Mouse (Mus musculus): ENCODE measurements around the gene 2310007B03Rik. TPM values are rescaled to one million over a fixed set of nuclear protein-coding genes. Genes with fewer than 3 reads are reported as not detected.

2310007B03Rik gene
- polyA plus RNA-seq, 1 experiment from 2014 or later = 0.09 TPM

DNA sequence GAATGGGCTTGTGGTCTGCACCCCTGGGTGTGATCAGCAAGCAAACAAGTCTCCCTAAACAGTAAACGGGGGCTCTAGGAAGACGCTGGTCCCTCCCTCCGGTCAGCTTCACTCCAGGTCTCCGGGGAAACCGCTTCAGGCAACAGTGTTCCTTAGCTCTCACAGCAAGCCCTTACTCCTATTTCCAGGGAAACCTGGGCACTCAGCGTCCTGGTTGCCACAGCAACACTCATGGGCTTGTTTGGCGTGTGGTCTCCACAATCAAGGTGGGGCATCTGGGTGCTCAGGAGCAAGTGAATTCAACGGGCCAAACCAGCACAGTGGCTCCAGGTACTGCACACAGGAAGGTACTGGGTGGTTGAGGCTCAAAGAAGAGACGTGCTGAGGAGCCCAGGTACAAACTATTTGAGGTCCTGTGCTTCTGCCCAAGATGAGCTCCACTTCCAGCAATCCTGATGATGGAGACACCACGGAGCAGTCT is 7.6 kb upstream of the 2310007B03Rik start, which contains the start of gene Crocc2:
Crocc2 (plus strand) TSS at position 431 of the 481 bp plus-strand sequence.
- Histone ChIP-seq H3K4me3 (ENCODE audit: control insufficient read depth in 1 of 2, insufficient read depth in 1 of 2, low read depth in 1 of 2, low read length in 2 of 2) (no peak within 1 kb of the TSS), H3K4me1 (ENCODE audit: control insufficient read depth in 2 of 2, insufficient read depth in 2 of 2, low read length in 2 of 2) (peaks cover 0 to 8% of the 10 kb centered on the region in 2 experiments; a peak in 1 of 4 replicates), H3K36me3 (ENCODE audit: control insufficient read depth, insufficient read depth, low read length) (no peaks in the 10 kb centered on the region), H3K4me2 (ENCODE audit: low read length) (no peak within 1 kb of the TSS), H3K27me3 (ENCODE audit: control insufficient read depth, insufficient read depth, low read length) (peaks cover 41% of the 10 kb centered on the region), H3K9me3 (ENCODE audit: control insufficient read depth, low read length) (no peaks in the 10 kb centered on the region), H3K27ac (replicated peaks in 1 of 2; ENCODE audit: control insufficient read depth in 1 of 2, insufficient read depth in 1 of 2, low read depth in 2 of 2, low read length in 2 of 2) (no peak within 1 kb of the TSS), H3K9ac (ENCODE audit: low read length) (no peak within 1 kb of the TSS)
- ATAC-seq (ENCODE audit: insufficient number of reproducible peaks, insufficient read depth, low FRiP score, low read depth) = no peak
- WGBS = 46% methylated on average over 10 of the region's 10 CpGs

DNA sequence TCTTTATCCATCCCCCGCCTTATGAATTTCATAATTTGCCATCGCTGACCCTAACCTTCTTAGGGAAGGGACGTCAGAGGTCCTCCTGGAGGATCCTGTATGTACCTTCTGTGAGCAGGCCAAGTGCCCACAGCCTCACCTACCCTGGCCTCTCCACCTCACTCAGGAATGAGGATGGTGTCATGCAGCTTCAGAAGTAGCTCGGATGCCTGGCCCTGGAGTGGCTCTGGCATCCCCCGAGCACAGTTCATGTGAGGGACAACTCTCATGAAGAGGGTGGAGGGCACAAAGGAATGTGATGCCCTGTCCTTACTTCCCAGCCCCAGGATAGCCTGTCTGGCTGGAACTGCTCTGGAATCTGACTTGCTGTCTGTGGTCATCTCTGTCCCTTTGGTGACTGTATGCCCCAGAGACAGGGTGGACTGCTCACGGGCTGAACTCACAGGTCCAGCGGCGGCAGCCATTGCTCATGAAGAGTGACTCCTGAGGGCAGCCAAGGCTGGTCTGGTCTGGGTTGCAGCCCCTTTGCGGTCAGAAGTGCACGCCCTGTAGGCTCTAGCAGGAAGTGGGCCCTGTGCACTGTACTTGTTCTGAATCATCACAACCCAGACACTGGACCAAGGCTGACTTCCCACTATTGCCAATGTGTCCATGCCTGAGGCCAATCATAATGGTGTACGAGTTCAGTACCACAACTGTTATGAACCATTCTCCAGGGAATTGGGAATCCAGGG is 5.8 kb upstream of the 2310007B03Rik start:
- no peak for ATAC-seq (ENCODE audit: insufficient number of reproducible peaks, insufficient read depth, low FRiP score, low read depth)
- Histone ChIP-seq H3K27ac (replicated peaks in 1 of 2; ENCODE audit: control insufficient read depth in 1 of 2, insufficient read depth in 1 of 2, low read depth in 2 of 2, low read length in 2 of 2) (no peak overlapping the region), H3K4me3 (ENCODE audit: control insufficient read depth in 1 of 2, insufficient read depth in 1 of 2, low read depth in 1 of 2, low read length in 2 of 2) (no peak overlapping the region), H3K27me3 (ENCODE audit: control insufficient read depth, insufficient read depth, low read length) (peaks cover 30% of the 10 kb centered on the region), H3K4me1 (ENCODE audit: control insufficient read depth in 2 of 2, insufficient read depth in 2 of 2, low read length in 2 of 2) (peaks cover 0 to 8% of the 10 kb centered on the region in 2 experiments; a peak in 1 of 4 replicates), H3K4me2 (ENCODE audit: low read length) (no peak overlapping the region), H3K9ac (ENCODE audit: low read length) (no peak overlapping the region), H3K9me3 (ENCODE audit: control insufficient read depth, low read length) (no peaks in the 10 kb centered on the region), H3K36me3 (ENCODE audit: control insufficient read depth, insufficient read depth, low read length) (no peaks in the 10 kb centered on the region)
- 78% methylated on average over 11 of the region's 11 CpGs for WGBS

DNA sequence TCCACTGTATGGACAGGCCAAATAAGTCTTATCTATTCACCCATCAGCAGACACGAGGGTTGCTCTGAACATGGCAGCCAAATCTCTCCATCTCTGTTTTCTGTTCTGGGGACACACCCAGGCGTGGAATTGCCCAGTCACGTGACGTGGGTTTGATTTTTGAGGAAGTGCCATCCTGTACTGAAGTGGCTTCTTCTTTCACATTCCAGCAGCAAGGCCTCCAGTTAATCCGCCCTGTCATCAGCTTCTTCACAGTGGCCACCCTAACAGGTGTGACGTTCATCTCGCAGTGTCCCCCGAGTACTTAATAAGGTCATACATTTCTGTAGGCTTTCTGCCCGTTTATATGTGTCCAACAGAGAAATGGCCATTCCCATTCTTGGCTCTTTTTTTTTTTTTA is 4.7 kb upstream of the 2310007B03Rik start:
- Histone ChIP-seq H3K27ac (replicated peaks in 1 of 2; ENCODE audit: control insufficient read depth in 1 of 2, insufficient read depth in 1 of 2, low read depth in 2 of 2, low read length in 2 of 2) (no peak overlapping the region), H3K9me3 (ENCODE audit: control insufficient read depth, low read length) (no peaks in the 10 kb centered on the region), H3K36me3 (ENCODE audit: control insufficient read depth, insufficient read depth, low read length) (no peaks in the 10 kb centered on the region), H3K4me2 (ENCODE audit: low read length) (no peak overlapping the region), H3K4me1 (ENCODE audit: control insufficient read depth in 2 of 2, insufficient read depth in 2 of 2, low read length in 2 of 2) (peaks cover 0 to 8% of the 10 kb centered on the region in 2 experiments; a peak in 1 of 4 replicates), H3K27me3 (ENCODE audit: control insufficient read depth, insufficient read depth, low read length) (peaks cover 27% of the 10 kb centered on the region), H3K4me3 (ENCODE audit: control insufficient read depth in 1 of 2, insufficient read depth in 1 of 2, low read depth in 1 of 2, low read length in 2 of 2) (no peak overlapping the region), H3K9ac (ENCODE audit: low read length) (no peak overlapping the region)
- no peak for ATAC-seq (ENCODE audit: insufficient number of reproducible peaks, insufficient read depth, low FRiP score, low read depth)
- WGBS = 40% methylated on average over 9 of the region's 9 CpGs

DNA sequence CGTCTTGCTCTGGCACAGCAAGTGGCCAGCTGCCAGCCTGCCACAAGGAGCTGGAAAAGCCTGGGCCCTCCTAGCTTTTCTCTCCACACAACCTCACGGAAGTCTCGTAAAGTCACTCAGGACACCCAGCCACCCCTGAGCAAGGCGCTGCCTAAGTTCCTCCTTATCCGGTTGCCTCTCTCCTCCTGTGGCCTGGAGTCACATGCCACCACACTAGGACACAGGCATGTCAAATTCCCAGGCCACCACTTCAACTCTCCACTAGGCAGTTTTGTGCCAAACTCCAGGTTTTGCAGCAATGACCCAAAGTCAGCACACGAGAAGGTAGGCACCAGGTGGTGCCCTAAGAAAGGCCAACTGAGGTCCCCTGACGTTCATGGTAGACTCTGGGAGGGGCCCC is 1.8 kb upstream of the 2310007B03Rik start:
- Histone ChIP-seq H3K27ac (replicated peaks in 1 of 2; ENCODE audit: control insufficient read depth in 1 of 2, insufficient read depth in 1 of 2, low read depth in 2 of 2, low read length in 2 of 2) (no peak overlapping the region), H3K9ac (ENCODE audit: low read length) (no peak overlapping the region), H3K4me2 (ENCODE audit: low read length) (no peak overlapping the region), H3K36me3 (ENCODE audit: control insufficient read depth, insufficient read depth, low read length) (no peaks in the 10 kb centered on the region), H3K27me3 (ENCODE audit: control insufficient read depth, insufficient read depth, low read length) (peaks cover 11% of the 10 kb centered on the region; the same call in 1 of the 2 replicates), H3K4me3 (ENCODE audit: control insufficient read depth in 1 of 2, insufficient read depth in 1 of 2, low read depth in 1 of 2, low read length in 2 of 2) (no peak overlapping the region), H3K4me1 (ENCODE audit: control insufficient read depth in 2 of 2, insufficient read depth in 2 of 2, low read length in 2 of 2) (peaks cover 0 to 12% of the 10 kb centered on the region in 2 experiments; a peak in 1 of 4 replicates), H3K9me3 (ENCODE audit: control insufficient read depth, low read length) (no peaks in the 10 kb centered on the region)
- WGBS = 82% methylated on average over 7 of the region's 7 CpGs
- ATAC-seq (ENCODE audit: insufficient number of reproducible peaks, insufficient read depth, low FRiP score, low read depth) = no peak

- no peaks in the 10 kb centered on the region for H3K9me3 ChIP-seq (ENCODE audit: control insufficient read depth, low read length)
- H3K9ac ChIP-seq (ENCODE audit: low read length) = no peak overlapping the region
- ATAC-seq (ENCODE audit: insufficient number of reproducible peaks, insufficient read depth, low FRiP score, low read depth) = no peak
- H3K4me3 ChIP-seq (ENCODE audit: control insufficient read depth in 1 of 2, insufficient read depth in 1 of 2, low read depth in 1 of 2, low read length in 2 of 2) = no peak overlapping the region
- no peaks in the 10 kb centered on the region for H3K36me3 ChIP-seq (ENCODE audit: control insufficient read depth, insufficient read depth, low read length)
- no peak overlapping the region for H3K27ac ChIP-seq (replicated peaks in 1 of 2; ENCODE audit: control insufficient read depth in 1 of 2, insufficient read depth in 1 of 2, low read depth in 2 of 2, low read length in 2 of 2)
- peaks cover 11% of the 10 kb centered on the region; the same call in 1 of the 2 replicates for H3K27me3 ChIP-seq (ENCODE audit: control insufficient read depth, insufficient read depth, low read length)
- H3K4me1 ChIP-seq (ENCODE audit: control insufficient read depth in 2 of 2, insufficient read depth in 2 of 2, low read length in 2 of 2) = peaks cover 0 to 14% of the 10 kb centered on the region in 2 experiments; a peak in 1 of 4 replicates
- H3K4me2 ChIP-seq (ENCODE audit: low read length) = no peak overlapping the region
- WGBS = 56% methylated on average over 10 of the region's 10 CpGs
Measured at GRCm38 (mm10) chr1:93161921-93162320, 1.2 kb upstream of the 2310007B03Rik start.

- no peak overlapping the region for H3K4me3 ChIP-seq (ENCODE audit: control insufficient read depth in 1 of 2, insufficient read depth in 1 of 2, low read depth in 1 of 2, low read length in 2 of 2)
- H3K9me3 ChIP-seq (ENCODE audit: control insufficient read depth, low read length) = no peaks in the 10 kb centered on the region
- peaks cover 11% of the 10 kb centered on the region; the same call in 1 of the 2 replicates for H3K27me3 ChIP-seq (ENCODE audit: control insufficient read depth, insufficient read depth, low read length)
- peaks cover 0 to 10% of the 10 kb centered on the region in 2 experiments; a peak in 1 of 4 replicates for H3K4me1 ChIP-seq (ENCODE audit: control insufficient read depth in 2 of 2, insufficient read depth in 2 of 2, low read length in 2 of 2)
- H3K9ac ChIP-seq (ENCODE audit: low read length) = no peak overlapping the region
- no peak overlapping the region for H3K4me2 ChIP-seq (ENCODE audit: low read length)
- WGBS = 60% methylated on average over 8 of the region's 8 CpGs
- ATAC-seq (ENCODE audit: insufficient number of reproducible peaks, insufficient read depth, low FRiP score, low read depth) = no peak
- no peak overlapping the region for H3K27ac ChIP-seq (replicated peaks in 1 of 2; ENCODE audit: control insufficient read depth in 1 of 2, insufficient read depth in 1 of 2, low read depth in 2 of 2, low read length in 2 of 2)
- no peaks in the 10 kb centered on the region for H3K36me3 ChIP-seq (ENCODE audit: control insufficient read depth, insufficient read depth, low read length)
Measured at GRCm38 (mm10) chr1:93161350-93161749, 602 bp upstream of the 2310007B03Rik start.

GRCm38 (mm10) chr1:93159566-93160500 is 915 bp downstream of the 2310007B03Rik start:
- H3K4me1 ChIP-seq (ENCODE audit: control insufficient read depth in 2 of 2, insufficient read depth in 2 of 2, low read length in 2 of 2) = peaks cover 0 to 6% of the 10 kb centered on the region in 2 experiments; a peak in 1 of 4 replicates
- no peak overlapping the region for H3K27ac ChIP-seq (replicated peaks in 1 of 2; ENCODE audit: control insufficient read depth in 1 of 2, insufficient read depth in 1 of 2, low read depth in 2 of 2, low read length in 2 of 2)
- H3K9ac ChIP-seq (ENCODE audit: low read length) = no peak overlapping the region
- H3K27me3 ChIP-seq (ENCODE audit: control insufficient read depth, insufficient read depth, low read length) = peaks cover 11% of the 10 kb centered on the region; the same call in 1 of the 2 replicates
- H3K9me3 ChIP-seq (ENCODE audit: control insufficient read depth, low read length) = no peaks in the 10 kb centered on the region
- 76% methylated on average over 21 of the region's 21 CpGs for WGBS
- no peak overlapping the region for H3K4me2 ChIP-seq (ENCODE audit: low read length)
- ATAC-seq (ENCODE audit: insufficient number of reproducible peaks, insufficient read depth, low FRiP score, low read depth) = no peak
- H3K4me3 ChIP-seq (ENCODE audit: control insufficient read depth in 1 of 2, insufficient read depth in 1 of 2, low read depth in 1 of 2, low read length in 2 of 2) = no peak overlapping the region
- H3K36me3 ChIP-seq (ENCODE audit: control insufficient read depth, insufficient read depth, low read length) = no peaks in the 10 kb centered on the region
